Mouse (Mus musculus): ENCODE data around the gene Gm1330. TPM values are rescaled to one million over a fixed set of nuclear protein-coding genes. Genes with fewer than 3 reads are reported as not detected.
"Not testable (repeated sequence)": the region's sequence is repeated elsewhere in the genome, so short reads cannot be mapped to it uniquely, and the experiment has no call there.

Gene Gm1330
- not detected in 2 replicates for polyA plus RNA-seq (2014; fragmentation: Nextera tagmentation; extraction: Ambion mirVana)

GRCm38 (mm10) chr2:149003151-149003550, at the start of gene Gm1330:
Gm1330 (minus strand) TSS chr2:149003251.
- Histone ChIP-seq H3K27ac (ENCODE audit: low read depth, low read length) (no peak within 1 kb of the TSS), H3K36me3 (ENCODE audit: control insufficient read depth, insufficient read depth, low read length) (no peaks in the 10 kb centered on the region), H3K4me1 (replicated peaks; ENCODE audit: control insufficient read depth, insufficient read depth, low read length) (no peaks in the 10 kb centered on the region), H3K9me3 (ENCODE audit: control insufficient read depth, low read length) (no peaks in the 10 kb centered on the region), H3K4me2 (replicated peaks; ENCODE audit: low read depth, low read length) (no peak within 1 kb of the TSS), H3K27me3 (ENCODE audit: control insufficient read depth, insufficient read depth, low read length) (no peaks in the 10 kb centered on the region), H3K4me3 (ENCODE audit: low read depth, low read length) (no peak within 1 kb of the TSS), H3K9ac (ENCODE audit: low read depth, low read length) (no peak within 1 kb of the TSS)
- ATAC-seq (ENCODE audit: low FRiP score) (no peak), DNase-seq (ENCODE audit: low spot score) (no peak)

DNA sequence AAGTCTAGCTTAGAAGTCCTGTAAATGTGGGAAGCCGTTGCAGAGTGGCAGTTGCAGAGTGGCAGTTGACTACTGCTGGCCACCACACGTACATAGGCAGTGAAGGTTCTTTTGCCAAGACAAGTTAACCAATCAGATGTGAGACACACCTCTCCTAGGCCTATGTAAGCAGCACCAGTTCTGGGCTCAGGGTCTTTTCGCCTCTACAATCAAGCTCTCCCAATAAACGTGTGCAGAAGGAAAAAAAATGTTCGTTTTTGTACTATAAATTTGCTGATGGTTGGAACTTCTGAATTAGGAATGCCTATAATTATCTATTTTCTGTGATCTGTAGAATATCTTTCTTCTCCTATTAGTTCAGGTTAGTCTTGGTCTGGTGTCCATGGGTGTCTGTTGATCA, 14.1 kb upstream of the Gm1330 start, which contains the start of gene Gm10750:
TSS of gene Gm10750 (minus strand) at position 101 of the 400 bp plus-strand sequence.
- not testable (repeated sequence) for H3K36me3 ChIP-seq (ENCODE audit: control insufficient read depth, insufficient read depth, low read length); H3K27me3 ChIP-seq (ENCODE audit: control insufficient read depth, insufficient read depth, low read length); H3K4me3 ChIP-seq (ENCODE audit: low read depth, low read length); H3K9ac ChIP-seq (ENCODE audit: low read depth, low read length); H3K4me2 ChIP-seq (replicated peaks; ENCODE audit: low read depth, low read length); H3K4me1 ChIP-seq (replicated peaks; ENCODE audit: control insufficient read depth, insufficient read depth, low read length); DNase-seq (ENCODE audit: low spot score); H3K9me3 ChIP-seq (ENCODE audit: control insufficient read depth, low read length); ATAC-seq (ENCODE audit: low FRiP score); H3K27ac ChIP-seq (ENCODE audit: low read depth, low read length)
- WGBS, result 81% methylated on average over 5 of the region's 5 CpGs

GRCm38 (mm10) chr2:149004826-149005225, 1.8 kb upstream of the Gm1330 start:
- no peak overlapping the region for H3K4me3 ChIP-seq (ENCODE audit: low read depth, low read length)
- ATAC-seq (ENCODE audit: low FRiP score), result no peak
- 80% methylated on average over 2 of the region's 2 CpGs for WGBS

GRCm38 (mm10) chr2:148995133-148995532, 7.9 kb downstream of the Gm1330 start:
- DNase-seq (ENCODE audit: low spot score), result no peak
- no peaks in the 10 kb centered on the region for H3K9me3 ChIP-seq (ENCODE audit: control insufficient read depth, low read length)
- H3K27me3 ChIP-seq (ENCODE audit: control insufficient read depth, insufficient read depth, low read length), result no peaks in the 10 kb centered on the region
- H3K4me1 ChIP-seq (replicated peaks; ENCODE audit: control insufficient read depth, insufficient read depth, low read length), result no peaks in the 10 kb centered on the region
- no peaks in the 10 kb centered on the region for H3K36me3 ChIP-seq (ENCODE audit: control insufficient read depth, insufficient read depth, low read length)
- H3K9ac ChIP-seq (ENCODE audit: low read depth, low read length), result no peak overlapping the region
- ATAC-seq (ENCODE audit: low FRiP score), result no peak
- no peak overlapping the region for H3K27ac ChIP-seq (ENCODE audit: low read depth, low read length)
- H3K4me3 ChIP-seq (ENCODE audit: low read depth, low read length), result no peak overlapping the region
- H3K4me2 ChIP-seq (replicated peaks; ENCODE audit: low read depth, low read length), result no peak overlapping the region
- 87% methylated on average over 2 of the region's 2 CpGs for WGBS

More at GRCm38 (mm10) chr2:149004826-149005225, 1.8 kb upstream of the Gm1330 start:
- Histone ChIP-seq H3K27me3 (ENCODE audit: control insufficient read depth, insufficient read depth, low read length) (no peaks in the 10 kb centered on the region), H3K36me3 (ENCODE audit: control insufficient read depth, insufficient read depth, low read length) (no peaks in the 10 kb centered on the region), H3K9me3 (ENCODE audit: control insufficient read depth, low read length) (no peaks in the 10 kb centered on the region), H3K4me2 (replicated peaks; ENCODE audit: low read depth, low read length) (no peak overlapping the region), H3K4me1 (replicated peaks; ENCODE audit: control insufficient read depth, insufficient read depth, low read length) (no peaks in the 10 kb centered on the region), H3K9ac (ENCODE audit: low read depth, low read length) (no peak overlapping the region), H3K27ac (ENCODE audit: low read depth, low read length) (no peak overlapping the region)
- no peak for DNase-seq (ENCODE audit: low spot score)

Other genes starting within 250 kb of the Gm1330 start
- gene Cst11, start 231.8 kb downstream of the Gm1330 start, polyA plus RNA-seq (2014; fragmentation: Nextera tagmentation; extraction: Ambion mirVana), result not detected in 2 replicates
- not detected in 2 replicates for gene 8030411F24Rik, start 221.2 kb downstream of the Gm1330 start, polyA plus RNA-seq (2014; fragmentation: Nextera tagmentation; extraction: Ambion mirVana)
- not detected in 2 replicates for gene Cst12, start 213.9 kb downstream of the Gm1330 start, polyA plus RNA-seq (2014; fragmentation: Nextera tagmentation; extraction: Ambion mirVana)
- not detected in 2 replicates for gene Cst8, start 204.5 kb downstream of the Gm1330 start, polyA plus RNA-seq (2014; fragmentation: Nextera tagmentation; extraction: Ambion mirVana)
- not detected in 2 replicates for gene Cst13, start 183.2 kb downstream of the Gm1330 start, polyA plus RNA-seq (2014; fragmentation: Nextera tagmentation; extraction: Ambion mirVana)
- gene Cst9, start 168.1 kb downstream of the Gm1330 start, polyA plus RNA-seq (2014; fragmentation: Nextera tagmentation; extraction: Ambion mirVana), result not detected in 2 replicates
- gene 9230104L09Rik, start 138.2 kb downstream of the Gm1330 start, polyA plus RNA-seq (2014; fragmentation: Nextera tagmentation; extraction: Ambion mirVana), result not detected in 2 replicates
- 367 and 384 TPM in 2 replicates for gene Cst3, start 127.6 kb downstream of the Gm1330 start, polyA plus RNA-seq (2014; fragmentation: Nextera tagmentation; extraction: Ambion mirVana)
- not detected in 2 replicates for gene Gm10750, start 14.0 kb upstream of the Gm1330 start, polyA plus RNA-seq (2014; fragmentation: Nextera tagmentation; extraction: Ambion mirVana)

Measured in hindbrain, embryonic 11.5 days (tissue).